Mouse (Mus musculus): ENCODE measurements at regions not wholly inside any gene's neighbourhood (a gene's known extent, or its start where the extent isn't known, plus 50 kb on each side); places are given as distances from the start of the nearest gene placed in this dataset.

DNA sequence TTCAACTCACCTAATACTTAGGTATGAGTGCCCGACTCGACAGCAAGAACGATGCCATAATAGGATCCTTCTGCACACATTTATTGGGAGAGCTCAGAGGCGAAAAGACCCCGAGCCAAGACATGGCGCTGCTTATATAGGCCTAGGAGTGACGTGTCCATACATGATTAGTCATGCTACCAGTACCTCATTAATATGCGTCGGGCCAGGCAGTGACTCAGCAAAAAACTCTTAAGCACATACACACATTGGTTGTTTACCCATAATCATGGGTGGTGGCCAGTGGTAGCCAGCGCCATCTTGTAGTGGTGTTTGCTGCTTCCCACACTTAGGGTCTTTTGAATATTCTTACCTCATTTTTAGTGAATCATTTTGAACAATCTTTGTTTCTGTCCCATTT is 1889.2 kb upstream of the Cdh20 start:
- TF ChIP-seq CTCF (IDR thresholded peaks at IDR 0.05; ENCODE audit: low read depth), result no peak
- no peak for TF ChIP-seq EP300 (optimal IDR thresholded peaks at IDR 0.05)
